Mouse (Mus musculus) limb, embryonic 14.5 days (tissue): ENCODE data around the gene Pskh1. TPM values are rescaled to one million over a fixed set of nuclear protein-coding genes. Genes with fewer than 3 reads are reported as not detected.

Experiments
- ATAC-seq: fragments of 200-750 bp; cut with Nextera tagmentation; 2 replicates; pipeline ENCODE4 v1.8.0; 2017; ENCODE audit warnings: low read depth, moderate number of reproducible peaks, moderate TSS enrichment; ENCODE audit not compliant: low FRiP score
- DNase-seq: peaks from one replicate; pipeline ENCODE4 v3.0.0-alpha.2; 2015; ENCODE audit warnings: low spot score
- H3K27ac ChIP-seq: fragments of 300-500 bp; sonication (generic); replicated peaks from 2 replicates; pipeline ENCODE4 v1.5.1; 2014; ENCODE audit warnings: low read depth, mild to moderate bottlenecking, low read length, moderate library complexity, mixed read lengths
- H3K27me3 ChIP-seq: fragments of 300-500 bp; sonication (generic); 2 replicates; pipeline ENCODE4 v1.6.1; 2014; ENCODE audit warnings: low read length, mixed read lengths; ENCODE audit not compliant: control insufficient read depth, insufficient read depth
- H3K36me3 ChIP-seq: fragments of 300-500 bp; sonication (generic); 2 replicates; pipeline ENCODE4 v1.6.1; 2014; ENCODE audit warnings: mild to moderate bottlenecking, low read length, moderate library complexity, mixed read lengths; ENCODE audit not compliant: control insufficient read depth, insufficient read depth
- H3K4me1 ChIP-seq: fragments of 300-500 bp; sonication (generic); 2 replicates; pipeline ENCODE4 v1.6.1; 2014; ENCODE audit warnings: antibody characterized with exemption, low read length, mixed read lengths; ENCODE audit not compliant: control insufficient read depth, insufficient read depth
- H3K4me2 ChIP-seq: fragments of 300-500 bp; sonication (generic); replicated peaks from 2 replicates; pipeline ENCODE4 v1.6.1; 2014; ENCODE audit warnings: low read depth, mild to moderate bottlenecking, low read length, moderate library complexity; ENCODE audit not compliant: severe bottlenecking
- H3K4me3 ChIP-seq: fragments of 300-500 bp; sonication (generic); replicated peaks from 2 replicates; pipeline ENCODE4 v1.5.1; 2014; ENCODE audit warnings: low read length
- H3K9ac ChIP-seq: fragments of 300-500 bp; sonication (generic); 2 replicates; pipeline ENCODE4 v1.6.1; 2014; ENCODE audit warnings: mild to moderate bottlenecking, low read depth, low read length, moderate library complexity; ENCODE audit not compliant: severe bottlenecking
- H3K9me3 ChIP-seq: fragments of 300-500 bp; sonication (generic); 2 replicates; pipeline ENCODE4 v1.6.1; 2016; ENCODE audit warnings: low read length; ENCODE audit not compliant: control insufficient read depth
- POLR2A ChIP-seq: fragments of 200-500 bp; IDR thresholded peaks from 2 replicates; pipeline ENCODE4 v1.8.0; 2012; ENCODE audit warnings: inconsistent platforms, mild to moderate bottlenecking, moderate library complexity, borderline replicate concordance; ENCODE audit not compliant: insufficient read depth, insufficient read length; ENCODE audit errors: extremely low read depth
- WGBS: fragments of 180-500 bp; shearing (Covaris S2); extraction: QIAGEN DNeasy Blood & Tissue Kit; methylation state at CpG from one replicate; pipeline ENCODE4 v1.1.7; 2014; 5-methylcytosine and 5-hydroxymethylcytosine counted together
- polyA plus RNA-seq, 2 experiments: library from polyadenylated mRNA; depleted of rRNA in 1 of 2; stranded (reverse) in 1 of 2; unstranded in 1 of 2; fragments of >200 nt; fragmentation: Nextera tagmentation in 1 of 2; extraction: Ambion mirVana in 1 of 2; gene quantifications; 2 replicates each; pipeline versions ENCODE4 v1.2.1 to v1.2.3; 2012 to 2014

Pskh1 gene
- polyA plus RNA-seq, 2 experiments: 33.1 to 57.2 TPM

- DNase-seq (no peak), ATAC-seq (no peak)
- Histone ChIP-seq H3K9me3 (no peaks in the 10 kb centered on the region), H3K4me2 (peak overlapping the region; percentile 37), H3K4me3 (peak overlapping the region; percentile 79), H3K9ac (peak overlapping the region; percentile 78), H3K36me3 (peaks cover 5% of the 10 kb centered on the region), H3K4me1 (peaks cover 27% of the 10 kb centered on the region), H3K27ac (no peak overlapping the region), H3K27me3 (no peaks in the 10 kb centered on the region)
- WGBS: 23% methylated on average over 8 of the region's 8 CpGs
- no peak for TF ChIP-seq POLR2A
Measured at GRCm38 (mm10) chr8:105854303-105854702, 45.9 kb upstream of the Pskh1 start.

- Histone ChIP-seq H3K4me3 (peak within 1 kb of the TSS; percentile 79), H3K27me3 (no peaks in the 10 kb centered on the region), H3K36me3 (0 out of 2 replicates have a peak, but pooled peaks cover 5% of the 10 kb centered on the region), H3K4me2 (peak within 1 kb of the TSS; percentile 96), H3K4me1 (peaks cover 32% of the 10 kb centered on the region), H3K27ac (peak within 1 kb of the TSS; percentile 85), H3K9ac (peak within 1 kb of the TSS; percentile 78), H3K9me3 (no peaks in the 10 kb centered on the region)
- peak; percentile 97 for DNase-seq
- peak; percentile 66; the same call in 1 of the 2 replicates for TF ChIP-seq POLR2A
- peak; percentile 92 for ATAC-seq
- 1% methylated on average over 42 of the region's 43 CpGs for WGBS
Measured at GRCm38 (mm10) chr8:105854715-105855216, 45.5 kb upstream of the Pskh1 start, which contains the start of gene Thap11. Gene Thap11, plus strand, starts transcription at chr8:105855132.

DNA sequence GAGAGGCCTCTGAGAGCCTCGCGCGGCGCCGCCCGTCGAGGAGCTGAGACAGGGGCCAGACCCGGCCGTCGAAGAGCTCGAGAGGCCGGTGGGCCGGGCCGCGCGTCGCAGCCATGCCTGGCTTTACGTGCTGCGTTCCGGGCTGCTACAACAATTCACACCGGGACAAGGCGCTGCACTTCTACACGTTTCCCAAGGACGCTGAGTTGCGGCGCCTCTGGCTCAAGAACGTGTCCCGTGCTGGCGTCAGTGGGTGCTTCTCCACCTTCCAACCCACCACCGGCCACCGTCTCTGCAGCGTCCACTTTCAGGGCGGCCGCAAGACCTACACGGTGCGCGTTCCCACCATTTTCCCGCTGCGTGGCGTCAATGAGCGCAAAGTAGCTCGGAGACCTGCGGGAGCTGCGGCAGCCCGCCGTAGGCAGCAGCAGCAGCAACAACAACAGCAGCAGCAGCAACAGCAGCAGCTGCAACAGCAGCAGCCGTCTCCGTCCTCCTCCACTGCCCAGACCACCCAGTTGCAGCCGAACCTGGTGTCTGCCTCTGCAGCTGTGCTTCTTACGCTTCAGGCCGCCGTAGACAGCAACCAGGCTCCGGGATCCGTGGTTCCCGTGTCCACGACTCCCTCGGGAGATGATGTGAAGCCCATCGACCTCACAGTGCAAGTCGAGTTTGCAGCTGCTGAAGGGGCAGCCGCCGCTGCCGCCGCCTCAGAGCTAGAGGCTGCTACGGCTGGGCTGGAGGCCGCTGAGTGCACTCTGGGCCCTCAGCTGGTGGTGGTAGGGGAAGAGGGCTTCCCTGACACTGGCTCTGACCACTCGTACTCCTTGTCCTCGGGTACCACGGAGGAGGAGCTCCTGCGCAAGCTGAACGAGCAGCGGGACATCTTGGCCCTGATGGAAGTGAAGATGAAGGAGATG is 44.7 kb upstream of the Pskh1 start:
- ATAC-seq: 0 out of 2 replicates have a peak, but pooled peaks have one; percentile 1
- no peak for DNase-seq
- H3K4me2 ChIP-seq: peak overlapping the region; percentile 96
- under 1% methylated on average over 54 of the region's 71 CpGs for WGBS
- H3K9ac ChIP-seq: peak overlapping the region; percentile 78
- peaks cover 32% of the 10 kb centered on the region for H3K4me1 ChIP-seq
- H3K27me3 ChIP-seq: no peaks in the 10 kb centered on the region
- peak overlapping the region; percentile 85 for H3K27ac ChIP-seq
- H3K36me3 ChIP-seq: 0 out of 2 replicates have a peak, but pooled peaks cover 5% of the 10 kb centered on the region
- H3K9me3 ChIP-seq: no peaks in the 10 kb centered on the region
- peak overlapping the region; percentile 79 for H3K4me3 ChIP-seq
- 0 out of 2 replicates have a peak, but pooled peaks have one; percentile 2 for TF ChIP-seq POLR2A

DNA sequence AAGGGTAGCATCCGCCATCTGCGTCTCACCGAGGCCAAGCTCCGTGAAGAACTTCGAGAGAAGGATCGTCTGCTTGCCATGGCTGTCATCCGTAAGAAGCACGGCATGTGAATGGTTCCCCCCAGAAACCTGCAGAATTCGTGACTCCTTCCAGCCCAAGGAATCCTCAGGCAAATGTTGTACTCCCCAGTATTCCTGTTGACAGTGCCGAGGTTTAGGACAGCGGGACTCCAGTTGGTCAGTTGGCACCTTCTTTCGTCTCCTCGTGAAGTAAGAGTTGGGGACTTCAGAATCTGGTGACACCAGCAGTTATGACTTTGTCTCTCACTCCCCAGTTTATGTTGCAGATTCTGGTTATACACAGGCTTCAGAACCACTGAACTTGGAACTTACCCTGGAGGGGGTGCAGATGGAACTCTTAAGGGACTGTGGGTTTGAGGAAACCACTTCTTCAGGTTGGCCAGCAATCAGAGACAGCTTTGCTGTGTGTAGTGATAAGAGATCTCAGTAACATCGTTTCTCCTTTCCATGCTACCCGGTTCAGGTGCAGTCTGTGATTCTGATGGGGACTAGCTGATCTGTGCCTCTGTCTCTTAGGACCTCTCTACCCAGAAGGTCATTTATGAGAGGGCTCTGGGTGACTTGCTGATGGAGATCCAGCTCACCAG is 43.9 kb upstream of the Pskh1 start:
- Histone ChIP-seq H3K4me3 (peak overlapping the region; percentile 79), H3K27ac (peak overlapping the region; percentile 85; the same call in 1 of the 2 replicates), H3K4me2 (peak overlapping the region; percentile 96), H3K4me1 (peaks cover 29% of the 10 kb centered on the region), H3K9me3 (no peaks in the 10 kb centered on the region), H3K27me3 (no peaks in the 10 kb centered on the region), H3K36me3 (0 out of 2 replicates have a peak, but pooled peaks cover 5% of the 10 kb centered on the region), H3K9ac (peak overlapping the region; percentile 78)
- no peak for ATAC-seq
- no peak for TF ChIP-seq POLR2A
- 22% methylated on average over 15 of the region's 15 CpGs for WGBS
- no peak for DNase-seq

GRCm38 (mm10) chr8:105858495-105858894 is 41.7 kb upstream of the Pskh1 start:
- 84% methylated on average over 5 of the region's 5 CpGs for WGBS
- H3K4me3 ChIP-seq: no peak overlapping the region
- 0 out of 2 replicates have a peak, but pooled peaks cover 8% of the 10 kb centered on the region for H3K36me3 ChIP-seq
- ATAC-seq: no peak
- no peak overlapping the region for H3K4me2 ChIP-seq
- H3K27me3 ChIP-seq: no peaks in the 10 kb centered on the region
- DNase-seq: no peak
- H3K4me1 ChIP-seq: peaks cover 38% of the 10 kb centered on the region
- no peak overlapping the region for H3K27ac ChIP-seq
- no peak overlapping the region for H3K9ac ChIP-seq
- TF ChIP-seq POLR2A: no peak
- no peaks in the 10 kb centered on the region for H3K9me3 ChIP-seq
